Mouse (Mus musculus): ENCODE data around the gene Omt2b. TPM values are rescaled to one million over a fixed set of nuclear protein-coding genes. Genes with fewer than 3 reads are reported as not detected.
"Not testable (repeated sequence)": the region's sequence is repeated elsewhere in the genome, so short reads cannot be mapped to it uniquely, and the experiment has no call there.

Gene Omt2b
- not detected in 2 replicates for polyA plus RNA-seq (2015; fragmentation: Nextera tagmentation; extraction: Ambion mirVana)

- ATAC-seq; H3K27me3 ChIP-seq (ENCODE audit: control insufficient read depth, insufficient read depth, low read depth, low read length); H3K9ac ChIP-seq (ENCODE audit: low read depth, low read length); H3K4me2 ChIP-seq (ENCODE audit: low read length); H3K27ac ChIP-seq (ENCODE audit: low read length); H3K36me3 ChIP-seq (ENCODE audit: control insufficient read depth, insufficient read depth, low read length); H3K4me1 ChIP-seq (ENCODE audit: control insufficient read depth, insufficient read depth, low read length); H3K9me3 ChIP-seq (replicated peaks; ENCODE audit: control insufficient read depth, low read length, poor library complexity, severe bottlenecking); H3K4me3 ChIP-seq (ENCODE audit: low read depth, low read length): not testable (repeated sequence)
- 100% methylated on average over 1 of the region's 1 CpGs for WGBS
Observed at GRCm38 (mm10) chr9:78327289-78327688, at the start of gene Omt2b. TSS of gene Omt2b (plus strand) at chr9:78327589.

GRCm38 (mm10) chr9:78282002-78282711 is 45.2 kb upstream of the Omt2b start:
- H3K4me1 ChIP-seq (ENCODE audit: control insufficient read depth, insufficient read depth, low read length); H3K9ac ChIP-seq (ENCODE audit: low read depth, low read length); H3K36me3 ChIP-seq (ENCODE audit: control insufficient read depth, insufficient read depth, low read length); H3K9me3 ChIP-seq (replicated peaks; ENCODE audit: control insufficient read depth, low read length, poor library complexity, severe bottlenecking); ATAC-seq; H3K4me3 ChIP-seq (ENCODE audit: low read depth, low read length); H3K4me2 ChIP-seq (ENCODE audit: low read length); H3K27me3 ChIP-seq (ENCODE audit: control insufficient read depth, insufficient read depth, low read depth, low read length); H3K27ac ChIP-seq (ENCODE audit: low read length): not testable (repeated sequence)
- WGBS = 88% methylated on average over 4 of the region's 4 CpGs

GRCm38 (mm10) chr9:78289063-78289462 is 38.3 kb upstream of the Omt2b start:
- not testable (repeated sequence) for H3K27me3 ChIP-seq (ENCODE audit: control insufficient read depth, insufficient read depth, low read depth, low read length); H3K9me3 ChIP-seq (replicated peaks; ENCODE audit: control insufficient read depth, low read length, poor library complexity, severe bottlenecking); H3K9ac ChIP-seq (ENCODE audit: low read depth, low read length); H3K36me3 ChIP-seq (ENCODE audit: control insufficient read depth, insufficient read depth, low read length); ATAC-seq; H3K27ac ChIP-seq (ENCODE audit: low read length); H3K4me2 ChIP-seq (ENCODE audit: low read length); H3K4me1 ChIP-seq (ENCODE audit: control insufficient read depth, insufficient read depth, low read length); H3K4me3 ChIP-seq (ENCODE audit: low read depth, low read length)
- 100% methylated on average over 1 of the region's 1 CpGs for WGBS

- H3K27me3 ChIP-seq (ENCODE audit: control insufficient read depth, insufficient read depth, low read depth, low read length); H3K4me3 ChIP-seq (ENCODE audit: low read depth, low read length); H3K4me1 ChIP-seq (ENCODE audit: control insufficient read depth, insufficient read depth, low read length); H3K4me2 ChIP-seq (ENCODE audit: low read length); H3K9ac ChIP-seq (ENCODE audit: low read depth, low read length); H3K36me3 ChIP-seq (ENCODE audit: control insufficient read depth, insufficient read depth, low read length); ATAC-seq; H3K9me3 ChIP-seq (replicated peaks; ENCODE audit: control insufficient read depth, low read length, poor library complexity, severe bottlenecking); H3K27ac ChIP-seq (ENCODE audit: low read length): not testable (repeated sequence)
- WGBS = 91% methylated on average over 3 of the region's 3 CpGs
Observed at GRCm38 (mm10) chr9:78289723-78290122, 37.7 kb upstream of the Omt2b start, which contains the start of gene Gm10639. TSS of gene Gm10639 (plus strand) at chr9:78289923.

- WGBS = 95% methylated on average over 8 of the region's 8 CpGs
Observed at GRCm38 (mm10) chr9:78292462-78292861, 34.9 kb upstream of the Omt2b start.

GRCm38 (mm10) chr9:78293683-78294082 is 33.7 kb upstream of the Omt2b start:
- H3K27me3 ChIP-seq (ENCODE audit: control insufficient read depth, insufficient read depth, low read depth, low read length); H3K4me2 ChIP-seq (ENCODE audit: low read length); H3K4me3 ChIP-seq (ENCODE audit: low read depth, low read length); H3K36me3 ChIP-seq (ENCODE audit: control insufficient read depth, insufficient read depth, low read length); H3K27ac ChIP-seq (ENCODE audit: low read length); H3K9ac ChIP-seq (ENCODE audit: low read depth, low read length); ATAC-seq; H3K9me3 ChIP-seq (replicated peaks; ENCODE audit: control insufficient read depth, low read length, poor library complexity, severe bottlenecking); H3K4me1 ChIP-seq (ENCODE audit: control insufficient read depth, insufficient read depth, low read length): not testable (repeated sequence)
- WGBS = 73% methylated on average over 1 of the region's 1 CpGs

More at GRCm38 (mm10) chr9:78292462-78292861, 34.9 kb upstream of the Omt2b start:
- not testable (repeated sequence) for H3K4me2 ChIP-seq (ENCODE audit: low read length); ATAC-seq; H3K4me3 ChIP-seq (ENCODE audit: low read depth, low read length); H3K9ac ChIP-seq (ENCODE audit: low read depth, low read length); H3K9me3 ChIP-seq (replicated peaks; ENCODE audit: control insufficient read depth, low read length, poor library complexity, severe bottlenecking); H3K27ac ChIP-seq (ENCODE audit: low read length); H3K4me1 ChIP-seq (ENCODE audit: control insufficient read depth, insufficient read depth, low read length); H3K27me3 ChIP-seq (ENCODE audit: control insufficient read depth, insufficient read depth, low read depth, low read length); H3K36me3 ChIP-seq (ENCODE audit: control insufficient read depth, insufficient read depth, low read length)

- H3K4me2 ChIP-seq (ENCODE audit: low read length); H3K27ac ChIP-seq (ENCODE audit: low read length); H3K9me3 ChIP-seq (replicated peaks; ENCODE audit: control insufficient read depth, low read length, poor library complexity, severe bottlenecking); ATAC-seq; H3K27me3 ChIP-seq (ENCODE audit: control insufficient read depth, insufficient read depth, low read depth, low read length); H3K9ac ChIP-seq (ENCODE audit: low read depth, low read length); H3K36me3 ChIP-seq (ENCODE audit: control insufficient read depth, insufficient read depth, low read length); H3K4me1 ChIP-seq (ENCODE audit: control insufficient read depth, insufficient read depth, low read length); H3K4me3 ChIP-seq (ENCODE audit: low read depth, low read length): not testable (repeated sequence)
- 92% methylated on average over 4 of the region's 7 CpGs for WGBS
Observed at GRCm38 (mm10) chr9:78294781-78295180, 32.6 kb upstream of the Omt2b start.

- not testable (repeated sequence) for H3K4me1 ChIP-seq (ENCODE audit: control insufficient read depth, insufficient read depth, low read length); H3K27me3 ChIP-seq (ENCODE audit: control insufficient read depth, insufficient read depth, low read depth, low read length); H3K4me3 ChIP-seq (ENCODE audit: low read depth, low read length); H3K9ac ChIP-seq (ENCODE audit: low read depth, low read length); H3K36me3 ChIP-seq (ENCODE audit: control insufficient read depth, insufficient read depth, low read length); H3K4me2 ChIP-seq (ENCODE audit: low read length); ATAC-seq; H3K27ac ChIP-seq (ENCODE audit: low read length); H3K9me3 ChIP-seq (replicated peaks; ENCODE audit: control insufficient read depth, low read length, poor library complexity, severe bottlenecking)
- 16% methylated on average over 6 of the region's 6 CpGs for WGBS
Observed at GRCm38 (mm10) chr9:78296089-78296488, 31.3 kb upstream of the Omt2b start.

- Histone ChIP-seq H3K4me3 (ENCODE audit: low read depth, low read length) (no peak overlapping the region), H3K4me2 (ENCODE audit: low read length) (no peak overlapping the region), H3K27ac (ENCODE audit: low read length) (no peak overlapping the region), H3K9ac (ENCODE audit: low read depth, low read length) (no peak overlapping the region), H3K9me3 (replicated peaks; ENCODE audit: control insufficient read depth, low read length, poor library complexity, severe bottlenecking) (no peaks in the 10 kb centered on the region), H3K4me1 (ENCODE audit: control insufficient read depth, insufficient read depth, low read length) (no peaks in the 10 kb centered on the region), H3K27me3 (ENCODE audit: control insufficient read depth, insufficient read depth, low read depth, low read length) (no peaks in the 10 kb centered on the region), H3K36me3 (ENCODE audit: control insufficient read depth, insufficient read depth, low read length) (no peaks in the 10 kb centered on the region)
- 90% methylated on average over 1 of the region's 1 CpGs for WGBS
- ATAC-seq = no peak
Observed at GRCm38 (mm10) chr9:78298232-78298631, 29.2 kb upstream of the Omt2b start.

All from midbrain, embryonic 16.5 days (tissue).